Mouse (Mus musculus) ES-E14 (cell line): ENCODE data around the gene Olfr549.

ENCODE experiments used
- CHD2 ChIP-seq: IDR thresholded peaks from 2 replicates; pipeline ENCODE4 v1.6.1; 2014; ENCODE audit warnings: mild to moderate bottlenecking, low read depth, low read length, inconsistent platforms
- MAFK ChIP-seq: IDR thresholded peaks from 2 replicates; pipeline ENCODE4 v1.6.1; 2014; ENCODE audit warnings: mild to moderate bottlenecking, low read depth, low read length, inconsistent platforms; ENCODE audit not compliant: insufficient read depth
- ZC3H11A ChIP-seq: IDR thresholded peaks from 2 replicates; pipeline ENCODE4 v1.6.1; 2012; ENCODE audit warnings: low read depth, mild to moderate bottlenecking, inconsistent platforms, low read length, borderline replicate concordance

- no peak for TF ChIP-seq CHD2
- no peak for TF ChIP-seq MAFK
- no peak for TF ChIP-seq ZC3H11A
Measured at GRCm38 (mm10) chr7:102511927-102512326, 37.7 kb upstream of the Olfr549 start.
